Mouse (Mus musculus): ENCODE measurements around the gene Per2. TPM values are rescaled to one million over a fixed set of nuclear protein-coding genes. Genes with fewer than 3 reads are reported as not detected.

The Per2 gene
- polyA plus RNA-seq, 1 experiment from 2014 or later = 6.8 TPM

- H3K9me3 ChIP-seq (ENCODE audit: control insufficient read depth, low read length) = no peaks in the 10 kb centered on the region
- DNase-seq (ENCODE audit: low spot score) (no peak), ATAC-seq (replicated peaks; ENCODE audit: low FRiP score) (no peak)
- no peak overlapping the region for H3K9ac ChIP-seq (ENCODE audit: low read depth, low read length)
- 84% methylated on average over 4 of the region's 4 CpGs for WGBS
- peak overlapping the region; percentile 98 for H3K4me2 ChIP-seq
- no peaks in the 10 kb centered on the region for H3K36me3 ChIP-seq (ENCODE audit: control insufficient read depth, insufficient read depth, low read length)
- peaks cover 53% of the 10 kb centered on the region for H3K4me1 ChIP-seq (replicated peaks; ENCODE audit: control insufficient read depth, insufficient read depth, low read length)
- H3K27ac ChIP-seq (ENCODE audit: low read depth, low read length) = peak overlapping the region; percentile 71; the same call in 1 of the 2 replicates
- no peaks in the 10 kb centered on the region for H3K27me3 ChIP-seq (replicated peaks; ENCODE audit: control insufficient read depth, insufficient read depth, low read length)
- H3K4me3 ChIP-seq (ENCODE audit: low read depth, low read length) = 0 out of 2 replicates have a peak overlapping the region, but pooled peaks have one; percentile 78
These were observed 2.0 kb downstream of the Per2 start for GRCm38 (mm10) chr1:91457116-91457515.

- ATAC-seq (replicated peaks; ENCODE audit: low FRiP score) (no peak), DNase-seq (ENCODE audit: low spot score) (peak; percentile 50)
- peaks cover 53% of the 10 kb centered on the region for H3K4me1 ChIP-seq (replicated peaks; ENCODE audit: control insufficient read depth, insufficient read depth, low read length)
- peak overlapping the region; percentile 36 for H3K4me2 ChIP-seq
- no peak overlapping the region for H3K4me3 ChIP-seq (ENCODE audit: low read depth, low read length)
- 44% methylated on average over 11 of the region's 11 CpGs for WGBS
- 0 out of 2 replicates have a peak overlapping the region, but pooled peaks have one; percentile 5 for H3K9ac ChIP-seq (ENCODE audit: low read depth, low read length)
- H3K27ac ChIP-seq (ENCODE audit: low read depth, low read length) = peak overlapping the region; percentile 71
- no peaks in the 10 kb centered on the region for H3K36me3 ChIP-seq (ENCODE audit: control insufficient read depth, insufficient read depth, low read length)
- H3K27me3 ChIP-seq (replicated peaks; ENCODE audit: control insufficient read depth, insufficient read depth, low read length) = no peaks in the 10 kb centered on the region
- no peaks in the 10 kb centered on the region for H3K9me3 ChIP-seq (ENCODE audit: control insufficient read depth, low read length)
These were observed 2.8 kb downstream of the Per2 start for GRCm38 (mm10) chr1:91456301-91456801.

GRCm38 (mm10) chr1:91455661-91456161, 3.4 kb downstream of the Per2 start:
- H3K27ac ChIP-seq (ENCODE audit: low read depth, low read length) = peak overlapping the region; percentile 71
- no peak for DNase-seq (ENCODE audit: low spot score)
- peak overlapping the region; percentile 36 for H3K4me2 ChIP-seq
- H3K27me3 ChIP-seq (replicated peaks; ENCODE audit: control insufficient read depth, insufficient read depth, low read length) = no peaks in the 10 kb centered on the region
- H3K4me3 ChIP-seq (ENCODE audit: low read depth, low read length) = no peak overlapping the region
- peaks cover 52% of the 10 kb centered on the region for H3K4me1 ChIP-seq (replicated peaks; ENCODE audit: control insufficient read depth, insufficient read depth, low read length)
- H3K36me3 ChIP-seq (ENCODE audit: control insufficient read depth, insufficient read depth, low read length) = no peaks in the 10 kb centered on the region
- no peak for ATAC-seq (replicated peaks; ENCODE audit: low FRiP score)
- no peaks in the 10 kb centered on the region for H3K9me3 ChIP-seq (ENCODE audit: control insufficient read depth, low read length)
- 0 out of 2 replicates have a peak overlapping the region, but pooled peaks have one; percentile 5 for H3K9ac ChIP-seq (ENCODE audit: low read depth, low read length)
- WGBS = 58% methylated on average over 7 of the region's 7 CpGs

- 73% methylated on average over 3 of the region's 3 CpGs for WGBS
- Histone ChIP-seq H3K4me2 (no peak overlapping the region), H3K27ac (ENCODE audit: low read depth, low read length) (peak overlapping the region; percentile 71; the same call in 1 of the 2 replicates), H3K4me3 (ENCODE audit: low read depth, low read length) (no peak overlapping the region), H3K9me3 (ENCODE audit: control insufficient read depth, low read length) (no peaks in the 10 kb centered on the region), H3K4me1 (replicated peaks; ENCODE audit: control insufficient read depth, insufficient read depth, low read length) (peaks cover 44% of the 10 kb centered on the region), H3K36me3 (ENCODE audit: control insufficient read depth, insufficient read depth, low read length) (no peaks in the 10 kb centered on the region), H3K9ac (ENCODE audit: low read depth, low read length) (no peak overlapping the region), H3K27me3 (replicated peaks; ENCODE audit: control insufficient read depth, insufficient read depth, low read length) (no peaks in the 10 kb centered on the region)
- ATAC-seq (replicated peaks; ENCODE audit: low FRiP score) = no peak
- DNase-seq (ENCODE audit: low spot score) = no peak
These were observed 4.2 kb downstream of the Per2 start for GRCm38 (mm10) chr1:91454927-91455326.

- H3K27me3 ChIP-seq (replicated peaks; ENCODE audit: control insufficient read depth, insufficient read depth, low read length) = no peaks in the 10 kb centered on the region
- H3K36me3 ChIP-seq (ENCODE audit: control insufficient read depth, insufficient read depth, low read length) = no peaks in the 10 kb centered on the region
- no peak for ATAC-seq (replicated peaks; ENCODE audit: low FRiP score)
- 78% methylated on average over 3 of the region's 3 CpGs for WGBS
- no peak overlapping the region for H3K4me2 ChIP-seq
- no peaks in the 10 kb centered on the region for H3K9me3 ChIP-seq (ENCODE audit: control insufficient read depth, low read length)
- peaks cover 41% of the 10 kb centered on the region for H3K4me1 ChIP-seq (replicated peaks; ENCODE audit: control insufficient read depth, insufficient read depth, low read length)
- no peak overlapping the region for H3K4me3 ChIP-seq (ENCODE audit: low read depth, low read length)
- no peak for DNase-seq (ENCODE audit: low spot score)
- no peak overlapping the region for H3K9ac ChIP-seq (ENCODE audit: low read depth, low read length)
- H3K27ac ChIP-seq (ENCODE audit: low read depth, low read length) = no peak overlapping the region
These were observed 4.8 kb downstream of the Per2 start for GRCm38 (mm10) chr1:91454366-91454765.

- no peak overlapping the region for H3K4me2 ChIP-seq
- no peaks in the 10 kb centered on the region for H3K27me3 ChIP-seq (replicated peaks; ENCODE audit: control insufficient read depth, insufficient read depth, low read length)
- DNase-seq (ENCODE audit: low spot score) = no peak
- no peaks in the 10 kb centered on the region for H3K9me3 ChIP-seq (ENCODE audit: control insufficient read depth, low read length)
- WGBS = 84% methylated on average over 9 of the region's 9 CpGs
- H3K4me3 ChIP-seq (ENCODE audit: low read depth, low read length) = no peak overlapping the region
- H3K36me3 ChIP-seq (ENCODE audit: control insufficient read depth, insufficient read depth, low read length) = no peaks in the 10 kb centered on the region
- peaks cover 41% of the 10 kb centered on the region for H3K4me1 ChIP-seq (replicated peaks; ENCODE audit: control insufficient read depth, insufficient read depth, low read length)
- H3K9ac ChIP-seq (ENCODE audit: low read depth, low read length) = no peak overlapping the region
- ATAC-seq (replicated peaks; ENCODE audit: low FRiP score) = no peak
- H3K27ac ChIP-seq (ENCODE audit: low read depth, low read length) = no peak overlapping the region
These were observed 5.2 kb downstream of the Per2 start for GRCm38 (mm10) chr1:91453932-91454331.

- H3K9me3 ChIP-seq (ENCODE audit: control insufficient read depth, low read length) = 0 out of 2 replicates have a peak, but pooled peaks cover 2% of the 10 kb centered on the region
- no peak overlapping the region for H3K27ac ChIP-seq (ENCODE audit: low read depth, low read length)
- H3K4me1 ChIP-seq (replicated peaks; ENCODE audit: control insufficient read depth, insufficient read depth, low read length) = peaks cover 23% of the 10 kb centered on the region
- H3K36me3 ChIP-seq (ENCODE audit: control insufficient read depth, insufficient read depth, low read length) = peaks cover 9% of the 10 kb centered on the region; the same call in 1 of the 2 replicates
- no peak overlapping the region for H3K9ac ChIP-seq (ENCODE audit: low read depth, low read length)
- 52% methylated on average over 5 of the region's 5 CpGs for WGBS
- H3K4me3 ChIP-seq (ENCODE audit: low read depth, low read length) = no peak overlapping the region
- DNase-seq (ENCODE audit: low spot score) (no peak), ATAC-seq (replicated peaks; ENCODE audit: low FRiP score) (no peak)
- no peak overlapping the region for H3K4me2 ChIP-seq
- no peaks in the 10 kb centered on the region for H3K27me3 ChIP-seq (replicated peaks; ENCODE audit: control insufficient read depth, insufficient read depth, low read length)
These were observed 7.5 kb downstream of the Per2 start for GRCm38 (mm10) chr1:91451547-91452084.

- 80% methylated on average over 5 of the region's 5 CpGs for WGBS
- ATAC-seq (replicated peaks; ENCODE audit: low FRiP score) (no peak), DNase-seq (ENCODE audit: low spot score) (no peak)
- Histone ChIP-seq H3K9ac (ENCODE audit: low read depth, low read length) (no peak overlapping the region), H3K36me3 (ENCODE audit: control insufficient read depth, insufficient read depth, low read length) (peaks cover 9% of the 10 kb centered on the region; the same call in 1 of the 2 replicates), H3K4me3 (ENCODE audit: low read depth, low read length) (no peak overlapping the region), H3K9me3 (ENCODE audit: control insufficient read depth, low read length) (0 out of 2 replicates have a peak, but pooled peaks cover 2% of the 10 kb centered on the region), H3K4me2 (no peak overlapping the region), H3K27ac (ENCODE audit: low read depth, low read length) (no peak overlapping the region), H3K4me1 (replicated peaks; ENCODE audit: control insufficient read depth, insufficient read depth, low read length) (peaks cover 19% of the 10 kb centered on the region), H3K27me3 (replicated peaks; ENCODE audit: control insufficient read depth, insufficient read depth, low read length) (no peaks in the 10 kb centered on the region)
These were observed 8.3 kb downstream of the Per2 start for GRCm38 (mm10) chr1:91450851-91451250.

- no peak overlapping the region for H3K9ac ChIP-seq (ENCODE audit: low read depth, low read length)
- H3K4me2 ChIP-seq = no peak overlapping the region
- H3K36me3 ChIP-seq (ENCODE audit: control insufficient read depth, insufficient read depth, low read length) = peaks cover 9% of the 10 kb centered on the region; the same call in 1 of the 2 replicates
- H3K4me3 ChIP-seq (ENCODE audit: low read depth, low read length) = no peak overlapping the region
- DNase-seq (ENCODE audit: low spot score) = no peak
- 0 out of 2 replicates have a peak, but pooled peaks cover 2% of the 10 kb centered on the region for H3K9me3 ChIP-seq (ENCODE audit: control insufficient read depth, low read length)
- peaks cover 2% of the 10 kb centered on the region for H3K4me1 ChIP-seq (replicated peaks; ENCODE audit: control insufficient read depth, insufficient read depth, low read length)
- no peak for ATAC-seq (replicated peaks; ENCODE audit: low FRiP score)
- 75% methylated on average over 10 of the region's 10 CpGs for WGBS
- H3K27ac ChIP-seq (ENCODE audit: low read depth, low read length) = no peak overlapping the region
- no peaks in the 10 kb centered on the region for H3K27me3 ChIP-seq (replicated peaks; ENCODE audit: control insufficient read depth, insufficient read depth, low read length)
These were observed 10.4 kb downstream of the Per2 start for GRCm38 (mm10) chr1:91448688-91449087.
